Mouse (Mus musculus) ES-E14 (cell line): ENCODE data around the gene Ostf1. TPM values are rescaled to one million over a fixed set of nuclear protein-coding genes. Genes with fewer than 3 reads are reported as not detected.

Source experiments
- DNase-seq: peaks from one replicate; pipeline ENCODE4 v3.0.0-alpha.2; 2013; ENCODE audit warnings: low read depth, low spot score
- H3K27ac ChIP-seq: 2 replicates; pipeline ENCODE4 v1.5.1; 2012; ENCODE audit warnings: low read depth, mild to moderate bottlenecking, low read length, moderate library complexity, mixed read lengths; ENCODE audit not compliant: poor library complexity, insufficient read depth, severe bottlenecking
- H3K36me3 ChIP-seq: 2 replicates; pipeline ENCODE4 v1.6.1; 2012; ENCODE audit warnings: mild to moderate bottlenecking, low read length, moderate library complexity, mixed read lengths; ENCODE audit not compliant: control insufficient read depth, poor library complexity, insufficient read depth, severe bottlenecking
- H3K4me1 ChIP-seq, 2 experiments: fragments of 150-350 bp in 1 of 2; sonication (generic) in 1 of 2; 2 replicates each; pipeline ENCODE4 v1.6.1; 2012; ENCODE audit warnings: low read length in 2 of 2, mild to moderate bottlenecking in 1 of 2, mixed read lengths in 1 of 2; ENCODE audit not compliant: control insufficient read depth in 2 of 2, insufficient read depth in 2 of 2, poor library complexity in 1 of 2
- H3K4me3 ChIP-seq, 2 experiments: fragments of 150-350 bp in 1 of 2; sonication (generic) in 1 of 2; 2 replicates each; pipeline ENCODE4 v1.5.1; 2012; ENCODE audit warnings: low read length in 2 of 2, low read depth in 1 of 2, mild to moderate bottlenecking in 1 of 2, mixed read lengths in 1 of 2; ENCODE audit not compliant: insufficient read depth in 1 of 2, poor library complexity in 1 of 2, severe bottlenecking in 1 of 2
- H3K9ac ChIP-seq: 2 replicates; pipeline ENCODE4 v1.6.1; 2012; ENCODE audit warnings: low read depth, mild to moderate bottlenecking, low read length, mixed read lengths; ENCODE audit not compliant: poor library complexity, insufficient read depth, severe bottlenecking
- H3K9me3 ChIP-seq: fragments of 150-350 bp; sonication (generic); 2 replicates; pipeline ENCODE4 v1.6.1; 2012; ENCODE audit warnings: low read depth, mild to moderate bottlenecking, low read length; ENCODE audit not compliant: control insufficient read depth, insufficient read depth
- CHD2 ChIP-seq: IDR thresholded peaks from 2 replicates; pipeline ENCODE4 v1.6.1; 2014; ENCODE audit warnings: mild to moderate bottlenecking, low read depth, low read length, inconsistent platforms
- HCFC1 ChIP-seq: IDR thresholded peaks from 2 replicates; pipeline ENCODE4 v1.6.1; 2012; ENCODE audit warnings: low read length, inconsistent platforms, borderline replicate concordance; ENCODE audit not compliant: insufficient read depth
- MAFK ChIP-seq: IDR thresholded peaks from 2 replicates; pipeline ENCODE4 v1.6.1; 2014; ENCODE audit warnings: mild to moderate bottlenecking, low read depth, low read length, inconsistent platforms; ENCODE audit not compliant: insufficient read depth
- ZC3H11A ChIP-seq: IDR thresholded peaks from 2 replicates; pipeline ENCODE4 v1.6.1; 2012; ENCODE audit warnings: low read depth, mild to moderate bottlenecking, inconsistent platforms, low read length, borderline replicate concordance
- ZNF384 ChIP-seq: IDR thresholded peaks from 2 replicates; pipeline ENCODE4 v1.6.1; 2012; ENCODE audit warnings: low read depth, low read length, inconsistent platforms
- in situ Hi-C, 2 experiments: fragments of 600-800 bp; cut with MboI; formaldehyde crosslinking; loops; one replicate each; pipeline ENCODE4 v1.15.1; 2025; ENCODE audit warnings: low sequenced_read_pairs in 2 of 2, inconsistent platforms in 1 of 2; ENCODE audit not compliant: unreplicated experiment in 2 of 2
- total RNA-seq: library from RNA; depleted of rRNA; stranded (reverse); fragments of 300-350 nt; gene quantifications from 2 replicates; pipeline ENCODE4 v1.2.3, GENCODE M21; 2012

Ostf1 gene
- total RNA-seq, 1 experiment: 45.5 TPM

DNA sequence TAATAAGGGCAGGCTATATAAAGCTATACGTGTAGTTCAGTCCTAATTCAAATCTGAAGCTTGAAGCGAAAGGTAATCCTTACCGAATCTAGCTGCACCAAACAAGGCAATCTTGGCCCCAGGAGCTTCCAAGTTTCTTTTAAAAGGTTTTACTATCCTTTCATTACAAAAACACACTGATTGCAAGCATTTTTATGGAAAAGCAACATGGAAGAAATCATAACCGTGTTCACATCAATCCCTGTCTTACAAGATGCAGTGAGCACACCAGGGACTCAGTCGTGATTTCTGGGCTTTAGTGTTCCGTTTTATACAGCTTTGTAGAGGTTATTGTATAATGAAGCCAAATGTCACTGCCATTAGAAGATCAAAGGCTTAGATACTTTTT, 16.9 kb upstream of the Ostf1 start:
- H3K9ac ChIP-seq: no peak overlapping the region
- no peak overlapping the region for H3K4me3 ChIP-seq
- no peak for DNase-seq
- no peak for TF ChIP-seq MAFK
- no peak for TF ChIP-seq ZNF384
- TF ChIP-seq CHD2: no peak
- no peak for TF ChIP-seq HCFC1
- no peak for TF ChIP-seq ZC3H11A
- H3K9me3 ChIP-seq: no peaks in the 10 kb centered on the region
- peaks cover 0 to 3% of the 10 kb centered on the region in 2 experiments; a peak in 1 of 4 replicates for H3K4me1 ChIP-seq
- H3K36me3 ChIP-seq: no peaks in the 10 kb centered on the region
- H3K27ac ChIP-seq: no peak overlapping the region
- in situ Hi-C loops: no loop called here

DNA sequence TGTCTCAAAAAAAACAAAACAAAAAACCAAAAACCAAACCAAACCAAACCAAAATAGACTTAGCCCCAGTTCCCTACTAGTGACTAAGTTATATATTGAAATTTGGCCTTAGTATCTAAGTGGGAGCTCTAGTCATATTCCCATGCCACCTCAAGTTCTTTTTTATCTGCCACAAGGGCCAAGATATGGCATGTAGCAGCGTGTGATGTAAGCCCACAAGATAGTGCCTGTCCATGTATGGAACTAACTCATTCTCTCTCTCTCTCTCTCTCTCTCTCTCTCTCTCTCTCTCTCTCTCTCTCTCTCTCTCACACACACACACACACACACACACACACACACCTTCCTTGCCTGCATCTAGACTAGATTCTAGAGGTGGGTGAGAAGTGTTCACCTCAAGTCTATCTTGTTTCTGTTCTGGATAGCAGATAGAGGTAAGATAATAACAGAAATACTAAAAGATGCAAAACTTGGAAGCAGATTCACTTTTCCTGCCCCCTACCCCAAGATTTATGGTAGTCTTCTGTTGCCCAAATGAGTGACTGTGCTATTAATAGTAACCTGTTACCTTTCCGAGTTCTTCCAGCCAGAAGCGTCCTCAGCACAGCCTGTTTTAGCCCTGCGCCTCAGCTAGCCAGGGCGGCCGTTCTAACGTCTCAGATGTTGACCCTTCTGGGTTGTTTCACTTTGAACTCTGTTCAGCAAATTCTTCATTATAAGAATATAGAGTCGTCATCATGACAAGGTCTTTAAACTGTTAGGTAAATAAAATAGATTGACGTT, 16.3 kb upstream of the Ostf1 start:
- in situ Hi-C loops: no loop called here
- H3K9ac ChIP-seq: no peak overlapping the region
- H3K36me3 ChIP-seq: no peaks in the 10 kb centered on the region
- H3K27ac ChIP-seq: no peak overlapping the region
- H3K4me1 ChIP-seq: peaks cover 0 to 3% of the 10 kb centered on the region in 2 experiments; a peak in 1 of 4 replicates
- no peak overlapping the region for H3K4me3 ChIP-seq
- no peak for DNase-seq
- H3K9me3 ChIP-seq: no peaks in the 10 kb centered on the region
- TF ChIP-seq ZNF384 (no peak), CHD2 (no peak), HCFC1 (no peak), ZC3H11A (no peak), MAFK (no peak)

DNA sequence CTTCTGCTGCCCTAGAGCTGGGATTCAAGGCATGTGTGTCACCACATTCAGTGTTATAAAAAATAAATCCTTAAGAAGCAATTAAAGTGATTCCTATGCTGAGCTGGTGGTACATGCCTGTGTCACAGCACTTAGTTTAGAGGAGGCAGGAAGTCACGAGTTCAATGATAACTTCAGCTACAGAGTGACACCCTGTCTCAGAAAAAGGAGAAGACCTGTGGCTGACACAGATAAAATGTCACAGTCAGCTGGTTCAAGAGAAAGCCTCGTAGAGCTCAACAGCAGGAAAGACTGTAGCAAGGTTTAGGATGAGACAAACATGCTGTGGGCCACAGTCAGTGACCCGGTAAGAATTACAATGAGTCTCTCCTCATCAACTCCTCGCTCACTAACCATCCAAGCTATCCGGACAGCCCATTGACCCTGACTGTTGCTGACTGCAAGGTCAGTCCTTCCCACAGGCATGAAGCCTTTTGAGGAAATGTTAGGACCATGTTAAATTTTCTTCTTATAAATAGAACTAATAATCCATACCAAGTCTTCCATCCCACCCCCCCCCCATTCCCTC, 15.3 kb upstream of the Ostf1 start:
- H3K9ac ChIP-seq: no peak overlapping the region
- H3K36me3 ChIP-seq: no peaks in the 10 kb centered on the region
- H3K4me1 ChIP-seq: peaks cover 0 to 3% of the 10 kb centered on the region in 2 experiments; a peak in 1 of 4 replicates
- H3K9me3 ChIP-seq: no peaks in the 10 kb centered on the region
- no peak for DNase-seq
- no peak overlapping the region for H3K27ac ChIP-seq
- H3K4me3 ChIP-seq: no peak overlapping the region
- in situ Hi-C loops: no loop called here
- no peak for TF ChIP-seq CHD2
- no peak for TF ChIP-seq MAFK
- no peak for TF ChIP-seq HCFC1
- no peak for TF ChIP-seq ZC3H11A
- no peak for TF ChIP-seq ZNF384

DNA sequence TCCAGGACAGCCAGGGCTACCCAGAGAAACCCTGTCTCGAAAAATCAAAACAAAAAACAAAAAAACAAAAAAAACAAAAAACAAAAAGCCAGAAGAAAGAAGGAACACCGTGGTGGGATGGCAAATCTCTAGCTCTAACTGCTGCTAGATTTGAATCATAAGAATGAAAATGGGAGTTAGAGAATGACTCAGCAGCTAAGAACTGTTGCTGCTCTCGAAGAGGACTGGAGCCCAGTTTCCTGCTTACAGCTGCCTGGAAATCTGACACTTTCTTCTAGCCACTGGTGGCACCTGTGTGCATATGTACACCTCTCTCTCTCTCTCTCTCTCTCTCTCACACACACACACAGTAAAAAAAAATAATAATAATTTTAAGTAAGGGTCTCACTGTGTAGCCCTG, 14.8 kb upstream of the Ostf1 start:
- TF ChIP-seq MAFK (no peak), HCFC1 (no peak), CHD2 (no peak), ZNF384 (no peak), ZC3H11A (no peak)
- Histone ChIP-seq H3K9me3 (no peaks in the 10 kb centered on the region), H3K4me3 (no peak overlapping the region), H3K4me1 (peaks cover 0 to 3% of the 10 kb centered on the region in 2 experiments; a peak in 1 of 4 replicates), H3K36me3 (no peaks in the 10 kb centered on the region), H3K27ac (no peak overlapping the region), H3K9ac (no peak overlapping the region)
- no peak for DNase-seq
- in situ Hi-C loops: no loop called here
